Mouse (Mus musculus) limb, embryonic 13.5 days (tissue): ENCODE measurements around the gene Ube4b. TPM values are rescaled to one million over a fixed set of nuclear protein-coding genes. Genes with fewer than 3 reads are reported as not detected.

Source experiments
- ATAC-seq: fragments of 200-750 bp; cut with Nextera tagmentation; 2 replicates; pipeline ENCODE4 v1.8.0; 2017; ENCODE audit warnings: low read depth, moderate number of reproducible peaks, moderate TSS enrichment; ENCODE audit not compliant: low FRiP score
- H3K27ac ChIP-seq: fragments of 300-500 bp; sonication (generic); 2 replicates; pipeline ENCODE4 v1.5.1; 2015; ENCODE audit warnings: inconsistent platforms, mild to moderate bottlenecking, moderate library complexity
- H3K27me3 ChIP-seq: fragments of 300-500 bp; sonication (generic); 2 replicates; pipeline ENCODE4 v1.6.1; 2015; ENCODE audit warnings: mild to moderate bottlenecking, inconsistent platforms
- H3K36me3 ChIP-seq: fragments of 300-500 bp; sonication (generic); 2 replicates; pipeline ENCODE4 v1.6.1; 2015; ENCODE audit warnings: inconsistent platforms, mild to moderate bottlenecking, moderate library complexity
- H3K4me1 ChIP-seq: fragments of 300-500 bp; sonication (generic); 2 replicates; pipeline ENCODE4 v1.6.1; 2015; ENCODE audit warnings: inconsistent platforms
- H3K4me2 ChIP-seq: fragments of 300-500 bp; sonication (generic); replicated peaks from 2 replicates; pipeline ENCODE4 v1.6.1; 2015; ENCODE audit warnings: inconsistent platforms, mild to moderate bottlenecking, moderate library complexity
- H3K4me3 ChIP-seq: fragments of 300-500 bp; sonication (generic); 2 replicates; pipeline ENCODE4 v1.5.1; 2015; ENCODE audit warnings: moderate library complexity, mild to moderate bottlenecking, inconsistent platforms
- H3K9ac ChIP-seq: fragments of 300-500 bp; sonication (generic); 2 replicates; pipeline ENCODE4 v1.6.1; 2015; ENCODE audit warnings: mild to moderate bottlenecking, inconsistent platforms
- H3K9me3 ChIP-seq: fragments of 300-500 bp; sonication (generic); 2 replicates; pipeline ENCODE4 v1.6.1; 2016; ENCODE audit warnings: inconsistent platforms
- WGBS: fragments of 180-500 bp; shearing (Covaris S2); methylation state at CpG from one replicate; pipeline ENCODE4 v1.1.7; 2015; 5-methylcytosine and 5-hydroxymethylcytosine counted together
- polyA plus RNA-seq: library from polyadenylated mRNA; unstranded; fragments of >200 nt; fragmentation: Nextera tagmentation; extraction: Ambion mirVana; gene quantifications from 2 replicates; pipeline ENCODE4 v1.2.1, GENCODE M21; 2015

The Ube4b gene
- polyA plus RNA-seq, 1 experiment from 2014 or later, result 53.9 TPM

DNA sequence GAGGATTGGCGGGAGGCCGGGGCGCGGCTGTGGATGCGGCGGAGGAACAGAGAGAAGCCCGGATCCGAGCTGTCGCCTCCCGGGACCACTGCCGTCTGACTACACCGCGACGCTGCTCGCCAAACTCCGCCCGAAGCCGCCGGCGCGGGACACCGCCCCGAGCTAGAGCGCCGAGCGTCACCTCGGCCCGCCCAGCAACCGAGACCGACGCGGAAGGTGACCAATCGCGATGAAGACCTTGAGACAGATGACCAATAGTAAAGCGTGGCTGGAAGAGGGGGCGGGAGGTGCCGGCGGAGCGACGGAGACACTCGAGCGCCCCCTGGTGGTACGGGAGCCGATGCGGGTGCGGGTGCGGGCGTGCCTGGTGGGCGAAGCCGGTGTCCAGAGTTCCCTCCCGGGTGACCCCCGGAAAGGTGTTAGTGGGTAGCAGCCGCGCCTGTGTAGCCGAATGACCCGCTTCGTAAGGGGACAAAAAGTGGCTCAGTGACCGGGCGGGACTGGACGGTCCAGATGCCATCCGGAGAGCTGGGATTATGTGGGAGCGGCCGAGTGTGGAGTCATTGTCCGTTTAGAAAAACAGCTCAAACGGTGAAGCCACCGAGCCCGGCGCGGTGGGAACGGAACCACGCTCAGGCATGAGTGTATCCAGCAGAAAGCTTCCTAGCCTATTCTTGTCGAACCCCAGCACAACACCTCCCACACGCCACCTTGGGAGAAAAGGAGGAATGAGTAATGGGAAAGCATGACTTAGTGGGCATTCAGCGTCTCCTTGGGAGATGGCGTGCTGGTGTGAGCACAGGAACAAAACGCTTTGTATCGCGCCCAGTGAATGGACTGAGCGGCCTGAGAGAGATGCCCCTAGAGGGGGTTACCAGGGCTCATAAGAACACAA lies 118.7 kb downstream of the Ube4b start, which contains the start of gene Kif1b:
TSS of gene Kif1b (minus strand) at position 98 of the 895 bp plus-strand sequence.
- Histone ChIP-seq H3K9me3 (no peaks in the 10 kb centered on the region), H3K36me3 (no peaks in the 10 kb centered on the region), H3K9ac (peak within 1 kb of the TSS; percentile 98), H3K4me3 (peak within 1 kb of the TSS; percentile 97), H3K4me2 (peak within 1 kb of the TSS; percentile 81), H3K4me1 (peaks cover 29% of the 10 kb centered on the region), H3K27ac (peak within 1 kb of the TSS; percentile 95), H3K27me3 (no peaks in the 10 kb centered on the region)
- WGBS, result under 1% methylated on average over 75 of the region's 79 CpGs
- peak; percentile 97 for ATAC-seq

DNA sequence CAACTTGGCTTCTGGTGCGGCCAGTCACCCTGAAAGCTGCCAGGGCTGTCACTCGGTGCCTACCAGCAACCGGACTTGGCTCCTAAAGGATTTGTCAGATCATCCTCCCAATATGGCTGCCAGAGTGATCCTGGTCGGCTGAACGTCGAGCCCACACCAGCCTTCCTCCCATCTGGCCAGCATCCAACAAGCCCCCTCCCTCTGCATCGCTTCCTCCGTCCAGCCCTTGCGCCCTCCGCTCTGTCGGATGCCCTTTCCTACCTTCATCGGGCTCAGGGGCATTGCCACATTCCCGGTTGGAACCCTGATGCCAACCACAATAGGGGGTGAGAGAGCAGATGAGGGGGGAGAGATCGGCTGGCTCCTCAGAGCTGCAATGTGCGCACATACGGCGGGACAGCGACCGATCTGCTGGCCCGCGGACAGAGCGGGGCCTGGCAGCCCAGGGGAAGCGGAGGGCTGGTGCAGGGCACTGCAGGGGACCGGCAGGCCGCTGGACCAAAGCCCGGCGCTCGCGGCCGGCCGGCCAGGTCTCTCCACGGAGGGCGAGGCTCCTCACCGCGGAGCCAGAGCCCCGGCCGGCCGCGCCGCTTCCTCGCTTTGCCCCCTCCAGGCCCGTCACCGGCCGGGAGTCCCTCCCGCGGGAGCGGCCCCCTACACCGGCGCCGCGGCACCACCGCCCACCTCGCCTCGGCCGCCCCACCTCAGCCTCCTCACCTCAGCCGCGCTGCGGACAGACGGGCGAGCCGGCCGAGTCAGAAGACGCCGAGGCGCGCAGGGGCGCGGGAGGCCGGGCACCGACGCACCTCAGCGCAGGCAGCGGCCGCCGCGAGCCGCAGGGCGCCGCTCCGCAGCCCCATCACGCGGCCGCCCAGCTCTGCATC lies 119.6 kb downstream of the Ube4b start:
- peak; percentile 18 for ATAC-seq
- Histone ChIP-seq H3K4me1 (peaks cover 34% of the 10 kb centered on the region), H3K9ac (peak overlapping the region; percentile 98), H3K4me2 (peak overlapping the region; percentile 81), H3K9me3 (no peaks in the 10 kb centered on the region), H3K36me3 (no peaks in the 10 kb centered on the region), H3K27me3 (no peaks in the 10 kb centered on the region), H3K27ac (peak overlapping the region; percentile 95), H3K4me3 (peak overlapping the region; percentile 97)
- 0% methylated on average over 35 of the region's 83 CpGs for WGBS

DNA sequence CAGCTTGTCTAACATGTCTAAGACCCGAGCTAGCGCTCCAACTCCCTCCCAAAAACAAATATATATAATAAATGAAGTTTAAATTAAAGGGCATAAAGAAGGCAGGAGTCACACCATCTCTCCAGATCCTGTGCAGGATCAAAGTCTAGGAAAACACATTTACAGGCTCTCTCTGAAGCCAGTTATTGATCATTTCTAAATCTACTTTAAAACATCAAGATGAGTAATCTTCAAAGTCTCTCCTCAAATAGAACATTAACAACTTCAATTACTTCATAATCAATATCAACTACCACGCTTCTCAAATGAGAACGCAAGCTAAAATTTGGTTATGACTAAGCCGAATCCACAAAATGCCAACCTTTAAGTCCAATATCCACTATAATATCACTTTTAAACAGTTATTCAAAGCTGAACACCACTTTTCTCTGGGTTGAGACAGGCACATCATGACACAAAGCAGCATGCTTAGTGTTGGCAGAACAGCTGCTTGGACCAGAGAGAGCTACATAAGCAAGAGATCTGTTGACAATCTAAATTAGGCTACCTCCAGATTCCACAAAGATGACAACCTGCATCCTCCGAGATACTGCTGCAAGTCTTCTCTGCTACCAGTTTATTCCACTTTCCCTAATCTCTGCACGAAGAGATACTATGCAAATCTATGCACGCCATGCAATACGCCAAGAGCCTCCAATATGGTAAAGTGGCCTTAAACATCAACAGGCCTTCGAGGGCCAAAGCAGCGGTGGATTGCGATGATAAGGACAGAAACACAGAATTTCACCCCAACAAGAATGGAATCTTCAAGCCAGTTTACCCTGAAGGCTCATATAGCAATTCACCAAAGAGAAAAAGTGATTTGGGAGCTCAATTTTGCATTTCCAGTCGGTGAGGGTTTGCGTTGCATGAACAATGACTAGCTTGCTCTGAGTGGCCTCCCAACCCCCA lies 120.5 kb downstream of the Ube4b start:
- H3K27ac ChIP-seq, result peak overlapping the region; percentile 95
- peak overlapping the region; percentile 81 for H3K4me2 ChIP-seq
- no peak for ATAC-seq
- 41% methylated on average over 14 of the region's 14 CpGs for WGBS
- no peaks in the 10 kb centered on the region for H3K27me3 ChIP-seq
- no peaks in the 10 kb centered on the region for H3K9me3 ChIP-seq
- H3K4me3 ChIP-seq, result peak overlapping the region; percentile 97
- H3K9ac ChIP-seq, result peak overlapping the region; percentile 98
- peaks cover 40% of the 10 kb centered on the region for H3K4me1 ChIP-seq
- H3K36me3 ChIP-seq, result no peaks in the 10 kb centered on the region

DNA sequence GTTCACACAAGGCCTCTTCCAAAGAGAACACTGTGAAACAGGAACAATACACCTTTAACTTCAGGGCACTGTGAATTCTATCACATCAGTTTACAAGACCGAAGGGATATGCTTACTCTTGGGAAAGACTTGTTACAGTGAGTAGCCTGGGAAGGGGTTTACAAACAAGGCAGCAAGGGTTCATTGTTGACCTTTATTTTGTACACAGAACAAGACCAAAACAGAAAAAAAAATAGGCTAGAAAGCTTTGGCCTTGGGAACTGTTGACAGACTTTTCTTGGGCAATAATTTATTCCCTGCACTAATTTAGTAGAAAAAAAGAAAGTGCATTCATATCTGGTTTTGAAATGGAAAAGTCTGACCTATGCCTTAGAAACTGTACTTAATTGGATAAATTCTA lies 122.1 kb downstream of the Ube4b start:
- Histone ChIP-seq H3K9me3 (no peaks in the 10 kb centered on the region), H3K4me1 (peaks cover 40% of the 10 kb centered on the region), H3K4me2 (0 out of 2 replicates have a peak overlapping the region, but pooled peaks have one; percentile 5), H3K4me3 (no peak overlapping the region), H3K27ac (no peak overlapping the region), H3K9ac (no peak overlapping the region), H3K27me3 (no peaks in the 10 kb centered on the region), H3K36me3 (no peaks in the 10 kb centered on the region)
- no peak for ATAC-seq
- WGBS, result 78% methylated on average over 1 of the region's 1 CpGs

DNA sequence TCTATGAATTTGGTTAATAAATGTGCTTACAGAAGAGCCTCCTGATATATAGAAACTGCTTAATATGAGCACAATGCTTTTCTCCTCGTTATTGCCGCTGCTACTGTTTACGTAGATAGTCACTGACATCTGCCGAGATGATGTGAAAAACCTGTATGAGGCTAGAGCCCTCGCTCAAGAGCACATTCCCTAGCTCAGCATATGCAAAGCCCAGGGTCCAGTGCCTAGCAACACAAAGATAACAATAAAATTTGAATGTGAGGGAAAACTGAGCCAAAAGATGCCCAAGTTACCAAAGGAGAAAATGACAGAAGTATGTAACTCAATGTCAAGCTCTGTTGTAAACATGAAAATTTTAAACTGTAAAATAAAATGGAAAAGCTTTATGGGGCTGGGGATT lies 123.0 kb downstream of the Ube4b start:
- H3K4me2 ChIP-seq, result no peak overlapping the region
- ATAC-seq, result no peak
- 77% methylated on average over 5 of the region's 5 CpGs for WGBS

DNA sequence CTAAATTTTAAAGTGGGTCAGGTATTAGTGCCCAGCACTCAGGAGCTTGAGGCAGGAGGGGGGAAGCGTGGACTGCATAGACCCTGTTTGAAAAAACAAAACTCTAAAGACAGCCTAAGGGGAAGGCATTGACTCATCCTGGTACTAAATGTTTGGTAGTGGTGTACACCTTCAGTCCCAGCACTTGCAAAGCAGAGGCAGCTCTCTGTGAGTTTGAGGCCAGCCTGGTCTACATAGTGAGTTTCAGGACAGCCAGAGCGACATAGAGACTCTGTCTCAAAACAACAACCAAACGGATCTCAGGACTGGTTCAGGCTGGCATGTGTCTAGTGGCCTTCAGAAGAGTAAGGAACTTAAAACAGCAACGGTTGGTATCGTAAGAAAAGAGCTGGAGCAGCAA lies 123.8 kb downstream of the Ube4b start:
- no peak for ATAC-seq
- Histone ChIP-seq H3K9me3 (no peaks in the 10 kb centered on the region), H3K4me1 (peaks cover 36% of the 10 kb centered on the region), H3K27me3 (no peaks in the 10 kb centered on the region), H3K4me3 (no peak overlapping the region), H3K36me3 (no peaks in the 10 kb centered on the region), H3K4me2 (no peak overlapping the region), H3K9ac (no peak overlapping the region), H3K27ac (no peak overlapping the region)
- 75% methylated on average over 5 of the region's 5 CpGs for WGBS

More for the DNA sequence above, 123.0 kb downstream of the Ube4b start:
- Histone ChIP-seq H3K36me3 (no peaks in the 10 kb centered on the region), H3K4me3 (no peak overlapping the region), H3K4me1 (peaks cover 40% of the 10 kb centered on the region), H3K27ac (no peak overlapping the region), H3K27me3 (no peaks in the 10 kb centered on the region), H3K9ac (no peak overlapping the region), H3K9me3 (no peaks in the 10 kb centered on the region)

DNA sequence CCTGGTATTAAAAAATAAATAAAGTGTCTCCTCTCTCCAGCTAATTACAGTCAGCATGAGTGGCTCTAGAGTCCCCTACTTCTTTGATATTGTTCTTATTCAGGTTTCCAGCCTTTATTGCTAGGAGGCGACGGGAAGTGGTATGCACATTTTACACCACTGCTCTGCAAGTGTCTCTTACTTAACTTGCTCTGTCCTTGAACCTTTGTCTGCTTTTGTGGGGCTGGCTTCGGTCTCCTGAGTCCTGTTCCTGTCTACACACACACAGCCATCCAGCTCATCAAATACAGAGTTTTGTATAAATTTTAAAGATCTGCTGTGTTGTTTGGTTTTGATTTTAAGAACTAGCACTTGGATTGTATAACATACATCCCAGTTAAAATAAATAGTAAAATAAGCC lies 124.4 kb downstream of the Ube4b start:
- ATAC-seq, result no peak
- no peak overlapping the region for H3K4me2 ChIP-seq
- H3K27ac ChIP-seq, result no peak overlapping the region
- no peaks in the 10 kb centered on the region for H3K36me3 ChIP-seq
- H3K4me3 ChIP-seq, result no peak overlapping the region
- WGBS, result 62% methylated on average over 3 of the region's 3 CpGs
- H3K27me3 ChIP-seq, result no peaks in the 10 kb centered on the region
- H3K9me3 ChIP-seq, result no peaks in the 10 kb centered on the region
- peaks cover 36% of the 10 kb centered on the region for H3K4me1 ChIP-seq
- H3K9ac ChIP-seq, result no peak overlapping the region

DNA sequence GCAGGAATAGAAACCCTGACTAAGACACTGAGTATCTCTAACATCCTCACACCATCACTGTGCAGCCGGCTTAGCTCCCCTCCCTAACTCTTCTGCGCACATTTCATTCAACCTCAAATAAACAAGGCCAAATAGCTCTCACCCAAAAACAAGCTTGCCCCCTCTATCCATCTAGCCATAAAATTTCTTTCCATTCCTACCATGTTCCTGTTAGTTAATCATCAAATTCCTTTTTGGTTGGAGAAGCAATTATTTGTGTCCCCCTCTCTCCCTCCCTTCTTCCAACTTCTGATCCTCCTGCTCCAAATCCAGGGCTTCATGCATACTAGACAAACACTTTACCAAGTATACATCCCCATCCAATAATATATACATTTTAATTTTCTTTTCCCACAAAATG lies 130.0 kb downstream of the Ube4b start:
- Histone ChIP-seq H3K9me3 (no peaks in the 10 kb centered on the region), H3K4me1 (peaks cover 17% of the 10 kb centered on the region), H3K4me2 (no peak overlapping the region), H3K27ac (no peak overlapping the region), H3K27me3 (no peaks in the 10 kb centered on the region), H3K9ac (no peak overlapping the region), H3K4me3 (no peak overlapping the region), H3K36me3 (peaks cover 5% of the 10 kb centered on the region; the same call in 1 of the 2 replicates)
- no peak for ATAC-seq
- 94% methylated on average over 2 of the region's 2 CpGs for WGBS

DNA sequence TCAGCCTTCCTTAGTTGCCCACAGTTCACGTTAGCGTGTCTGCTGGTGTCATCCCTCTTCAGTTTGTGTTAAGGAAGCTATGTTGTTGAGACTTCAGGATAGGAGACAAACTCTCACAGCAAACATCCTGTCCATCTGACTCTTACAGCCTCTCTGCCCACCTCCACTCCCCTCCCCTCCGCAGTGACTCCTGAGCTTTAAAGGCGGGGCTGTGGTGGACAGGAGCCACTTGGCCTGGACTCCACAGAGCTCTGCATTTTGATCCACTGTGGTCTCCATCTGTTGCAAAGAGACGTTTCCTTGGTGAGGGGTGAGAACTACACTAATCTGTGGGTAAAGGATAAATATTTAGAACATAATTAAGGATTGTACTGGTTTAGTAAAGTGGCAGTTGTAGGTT lies 133.6 kb downstream of the Ube4b start:
- H3K4me3 ChIP-seq, result no peak overlapping the region
- no peak overlapping the region for H3K27ac ChIP-seq
- ATAC-seq, result no peak
- H3K36me3 ChIP-seq, result peaks cover 27% of the 10 kb centered on the region
- peaks cover 16% of the 10 kb centered on the region for H3K4me1 ChIP-seq
- WGBS, result 66% methylated on average over 5 of the region's 5 CpGs
- H3K9ac ChIP-seq, result no peak overlapping the region
- no peaks in the 10 kb centered on the region for H3K9me3 ChIP-seq
- no peak overlapping the region for H3K4me2 ChIP-seq
- H3K27me3 ChIP-seq, result no peaks in the 10 kb centered on the region

DNA sequence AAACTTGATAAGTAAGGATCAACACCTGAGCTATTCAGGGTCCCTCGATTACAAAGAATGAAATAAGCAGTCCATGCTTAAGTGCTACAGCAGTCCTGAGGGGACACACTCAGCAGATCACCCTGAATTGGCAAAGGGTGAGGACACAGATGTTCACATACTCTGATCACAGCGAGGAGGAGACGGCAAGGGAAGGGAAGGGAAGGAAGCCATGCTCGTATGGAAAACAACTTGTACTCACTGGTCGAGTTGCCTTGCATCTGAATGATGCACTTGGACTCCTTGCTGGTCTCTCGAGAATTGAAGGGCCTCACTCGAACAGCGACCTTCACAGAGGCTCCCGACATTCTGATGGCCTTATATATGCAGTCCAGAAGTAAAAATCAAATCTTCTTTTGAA lies 135.5 kb downstream of the Ube4b start:
- Histone ChIP-seq H3K36me3 (peaks cover 27% of the 10 kb centered on the region), H3K9ac (no peak overlapping the region), H3K9me3 (no peaks in the 10 kb centered on the region), H3K4me2 (no peak overlapping the region), H3K4me1 (peaks cover 16% of the 10 kb centered on the region), H3K4me3 (no peak overlapping the region), H3K27ac (no peak overlapping the region), H3K27me3 (no peaks in the 10 kb centered on the region)
- 78% methylated on average over 9 of the region's 9 CpGs for WGBS
- ATAC-seq, result no peak

DNA sequence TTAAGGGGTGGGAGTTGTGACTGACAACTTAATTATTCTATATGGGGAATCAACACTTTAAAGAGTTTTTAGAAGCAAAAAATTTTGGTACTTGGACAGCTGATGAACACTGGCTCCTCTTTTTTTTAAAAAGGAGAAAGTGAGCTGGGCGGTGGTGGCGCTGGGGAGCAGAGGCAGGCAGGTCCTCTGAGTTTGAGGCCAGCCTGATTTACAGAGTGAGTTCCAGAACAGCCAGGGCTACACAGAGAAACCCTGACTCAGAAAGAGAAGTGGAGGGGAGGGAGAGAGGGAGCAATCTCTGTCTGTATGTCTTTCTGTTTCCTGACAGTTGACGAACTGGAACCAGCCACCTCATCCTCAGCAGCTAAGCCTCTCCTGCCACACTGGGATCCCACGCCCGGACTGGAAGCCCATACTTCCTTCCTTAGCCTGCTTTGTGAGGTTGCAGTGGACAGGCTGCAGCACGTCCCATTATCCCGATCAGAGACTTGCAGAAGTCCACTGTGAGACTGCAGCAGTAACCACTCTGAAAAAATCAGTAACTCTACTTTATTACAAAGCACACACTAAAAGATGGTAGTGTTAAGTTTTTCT lies 136.3 kb downstream of the Ube4b start:
- WGBS, result 82% methylated on average over 7 of the region's 7 CpGs
- Histone ChIP-seq H3K9me3 (no peaks in the 10 kb centered on the region), H3K9ac (no peak overlapping the region), H3K4me3 (no peak overlapping the region), H3K4me1 (peaks cover 12% of the 10 kb centered on the region), H3K27ac (no peak overlapping the region), H3K27me3 (no peaks in the 10 kb centered on the region), H3K4me2 (no peak overlapping the region), H3K36me3 (peaks cover 27% of the 10 kb centered on the region)
- no peak for ATAC-seq
